Comparison of ENCODE assay signal across 8 mouse cellular contexts in genomic region chr15:77151816-77152215, GRCm38 (mm10).
DNase-seq lines count a peak whose midpoint lies in the region; ATAC-seq lines count a peak whose summit lies in the region.

No protein-coding gene starts in this region.

- H3K36me3 ChIP-seq in kidney, embryonic 16.5 days (ENCODE audit: insufficient read depth, low read length) = no peaks in the 10 kb centered on the region
- no peaks in the 10 kb centered on the region for H3K36me3 ChIP-seq in embryonic facial prominence, embryonic 12.5 days
- no peaks in the 10 kb centered on the region for H3K36me3 ChIP-seq in intestine, embryonic 16.5 days (ENCODE audit: control insufficient read depth, insufficient read depth, low read length)
- H3K36me3 ChIP-seq in neural tube, embryonic 14.5 days (ENCODE audit: control insufficient read depth, insufficient read depth, low read length) = no peaks in the 10 kb centered on the region

- DNase-seq in kidney, adult 11 months = no peak
- no peak for DNase-seq in thymus, postnatal 14 days
- no peak for DNase-seq in lung, postnatal 10 days
- DNase-seq in lung, postnatal 36 days = no peak

- peaks cover 48% of the 10 kb centered on the region for H3K4me1 ChIP-seq in kidney, embryonic 16.5 days (ENCODE audit: insufficient read depth, low read length)
- H3K4me1 ChIP-seq in embryonic facial prominence, embryonic 12.5 days = peaks cover 44% of the 10 kb centered on the region
- H3K4me1 ChIP-seq in intestine, embryonic 16.5 days (ENCODE audit: control insufficient read depth, insufficient read depth, low read length) = peaks cover 48% of the 10 kb centered on the region
- H3K4me1 ChIP-seq in neural tube, embryonic 14.5 days (ENCODE audit: control insufficient read depth, insufficient read depth, low read length) = peaks cover 35% of the 10 kb centered on the region

- H3K27ac ChIP-seq in kidney, embryonic 16.5 days (ENCODE audit: low read length) = peak overlapping the region; percentile 92; the same call in 1 of the 2 replicates
- H3K27ac ChIP-seq in embryonic facial prominence, embryonic 12.5 days = no peak overlapping the region
- H3K27ac ChIP-seq in intestine, embryonic 16.5 days (ENCODE audit: low read length) = no peak overlapping the region
- peak overlapping the region; percentile 93; the same call in 1 of the 2 replicates for H3K27ac ChIP-seq in neural tube, embryonic 14.5 days (ENCODE audit: low read depth, low read length)

- WGBS in kidney, embryonic 16.5 days = 6% methylated on average over 4 of the region's 4 CpGs
- WGBS in embryonic facial prominence, embryonic 12.5 days = 8% methylated on average over 4 of the region's 4 CpGs
- 3% methylated on average over 4 of the region's 4 CpGs for WGBS in intestine, embryonic 16.5 days
- 7% methylated on average over 4 of the region's 4 CpGs for WGBS in neural tube, embryonic 14.5 days

- H3K9me3 ChIP-seq in kidney, embryonic 16.5 days (ENCODE audit: low read length) = no peaks in the 10 kb centered on the region
- no peaks in the 10 kb centered on the region for H3K9me3 ChIP-seq in embryonic facial prominence, embryonic 12.5 days
- H3K9me3 ChIP-seq in intestine, embryonic 16.5 days (ENCODE audit: control insufficient read depth, low read length) = no peaks in the 10 kb centered on the region
- H3K9me3 ChIP-seq in neural tube, embryonic 14.5 days (ENCODE audit: control insufficient read depth, low read length) = no peaks in the 10 kb centered on the region

- ATAC-seq in kidney, embryonic 16.5 days (ENCODE audit: low FRiP score, low TSS enrichment) = no peak
- ATAC-seq in embryonic facial prominence, embryonic 12.5 days (ENCODE audit: insufficient number of reproducible peaks, insufficient read depth, low FRiP score, low TSS enrichment) = no peak
- ATAC-seq in intestine, embryonic 16.5 days = no peak
- ATAC-seq in neural tube, embryonic 14.5 days (ENCODE audit: low read depth) = no peak

- peak overlapping the region; percentile 59 for H3K4me3 ChIP-seq in kidney, embryonic 16.5 days (ENCODE audit: low read length)
- peak overlapping the region; percentile 55 for H3K4me3 ChIP-seq in embryonic facial prominence, embryonic 12.5 days
- H3K4me3 ChIP-seq in intestine, embryonic 16.5 days (ENCODE audit: low read length) = peak overlapping the region; percentile 63
- H3K4me3 ChIP-seq in neural tube, embryonic 14.5 days (ENCODE audit: low read depth, low read length) = peak overlapping the region; percentile 55

- H3K9ac ChIP-seq in kidney, embryonic 16.5 days (replicated peaks; ENCODE audit: low read length) = peak overlapping the region; percentile 77
- H3K9ac ChIP-seq in embryonic facial prominence, embryonic 12.5 days = peak overlapping the region; percentile 65
- H3K9ac ChIP-seq in intestine, embryonic 16.5 days (ENCODE audit: low read depth, low read length) = peak overlapping the region; percentile 70
- H3K9ac ChIP-seq in neural tube, embryonic 14.5 days (replicated peaks; ENCODE audit: low read depth, low read length) = peak overlapping the region; percentile 71

- H3K27me3 ChIP-seq in kidney, embryonic 16.5 days (ENCODE audit: insufficient read depth, low read length) = no peaks in the 10 kb centered on the region
- no peaks in the 10 kb centered on the region for H3K27me3 ChIP-seq in embryonic facial prominence, embryonic 12.5 days
- no peaks in the 10 kb centered on the region for H3K27me3 ChIP-seq in intestine, embryonic 16.5 days (replicated peaks; ENCODE audit: control insufficient read depth, insufficient read depth, low read length)
- no peaks in the 10 kb centered on the region for H3K27me3 ChIP-seq in neural tube, embryonic 14.5 days (ENCODE audit: control insufficient read depth, insufficient read depth, low read length)

- peak overlapping the region; percentile 61 for H3K4me2 ChIP-seq in kidney, embryonic 16.5 days (replicated peaks; ENCODE audit: low read depth, low read length)
- H3K4me2 ChIP-seq in embryonic facial prominence, embryonic 12.5 days (replicated peaks) = peak overlapping the region; percentile 66
- peak overlapping the region; percentile 76 for H3K4me2 ChIP-seq in intestine, embryonic 16.5 days (ENCODE audit: low read depth, low read length)
- peak overlapping the region; percentile 97 for H3K4me2 ChIP-seq in neural tube, embryonic 14.5 days (ENCODE audit: low read depth, low read length)

Comparison
In these comparisons a context has a peak if more than half of its experiments do, and no peak if none do; other contexts are left out.
1. H3K27ac ChIP-seq: peak in kidney, embryonic 16.5 days (single experiment) and neural tube, embryonic 14.5 days (single experiment); none in embryonic facial prominence, embryonic 12.5 days (single experiment) and intestine, embryonic 16.5 days (single experiment).
2. Peak in every context shown above with its lines, with median percentiles within 50 percentile points of each other: H3K4me2 ChIP-seq, H3K4me3 ChIP-seq and H3K9ac ChIP-seq.